Mouse (Mus musculus): ENCODE measurements around the gene Macrod2.

Gene Macrod2

DNA sequence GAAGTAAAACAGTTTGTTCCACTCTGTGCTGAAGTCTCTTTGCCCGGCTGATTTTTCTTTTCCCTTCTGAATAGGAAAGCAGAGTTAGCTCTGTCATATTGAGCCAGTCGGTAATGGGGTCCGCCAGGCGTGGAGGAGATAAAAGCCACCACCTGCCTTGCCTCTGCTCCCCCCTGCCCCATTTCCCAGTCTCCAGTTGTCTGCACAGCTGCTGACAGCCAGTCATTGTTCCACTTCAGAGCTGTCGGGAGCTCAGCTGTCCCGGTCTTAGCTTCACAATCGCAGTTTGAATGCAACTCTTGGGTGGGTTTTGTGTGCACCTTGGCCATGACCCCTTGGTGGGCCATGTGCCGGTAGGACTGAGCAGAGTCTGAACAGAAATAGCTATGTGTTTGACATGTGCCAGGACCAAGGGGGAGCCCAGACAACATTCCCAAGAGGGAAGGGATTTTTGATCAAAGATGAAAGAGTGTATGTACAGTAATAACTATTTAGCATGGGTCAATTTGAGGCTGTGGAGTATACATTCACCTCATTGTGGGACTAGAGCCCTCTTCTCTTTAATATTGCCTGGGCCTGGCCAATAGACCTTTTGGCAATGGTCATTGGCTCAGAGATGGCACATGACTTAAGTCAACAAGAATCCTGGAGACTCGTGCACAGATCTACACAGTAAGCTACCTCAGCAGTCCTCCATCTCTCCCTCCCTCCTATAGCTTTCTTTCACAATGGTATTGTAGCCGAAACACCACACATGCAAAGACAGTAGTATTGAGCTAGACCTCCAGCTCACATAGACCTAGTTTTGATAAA lies 917.2 kb downstream of the Macrod2 start:
- no peak for DNase-seq (ENCODE audit: low spot score)

DNA sequence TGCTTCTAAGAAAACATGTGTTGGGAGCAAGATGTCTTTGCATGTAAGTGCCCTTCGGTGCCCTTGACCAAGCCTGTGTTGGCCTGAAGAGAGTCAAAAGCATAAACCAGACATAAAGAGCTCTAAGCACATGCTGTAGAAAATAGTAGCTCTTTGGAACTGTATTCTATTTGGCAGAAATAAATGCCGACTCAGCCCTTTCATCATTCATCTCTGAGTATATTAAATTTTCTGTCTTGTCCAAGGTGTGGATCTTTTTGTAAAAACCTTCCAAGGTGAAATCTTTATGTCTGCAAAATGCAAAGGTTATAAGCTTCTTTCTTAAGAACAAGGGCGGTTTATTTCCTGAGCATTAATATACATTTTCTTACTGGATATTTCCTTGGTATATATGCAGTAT lies 920.2 kb downstream of the Macrod2 start:
- DNase-seq (ENCODE audit: low spot score), result no peak

DNA sequence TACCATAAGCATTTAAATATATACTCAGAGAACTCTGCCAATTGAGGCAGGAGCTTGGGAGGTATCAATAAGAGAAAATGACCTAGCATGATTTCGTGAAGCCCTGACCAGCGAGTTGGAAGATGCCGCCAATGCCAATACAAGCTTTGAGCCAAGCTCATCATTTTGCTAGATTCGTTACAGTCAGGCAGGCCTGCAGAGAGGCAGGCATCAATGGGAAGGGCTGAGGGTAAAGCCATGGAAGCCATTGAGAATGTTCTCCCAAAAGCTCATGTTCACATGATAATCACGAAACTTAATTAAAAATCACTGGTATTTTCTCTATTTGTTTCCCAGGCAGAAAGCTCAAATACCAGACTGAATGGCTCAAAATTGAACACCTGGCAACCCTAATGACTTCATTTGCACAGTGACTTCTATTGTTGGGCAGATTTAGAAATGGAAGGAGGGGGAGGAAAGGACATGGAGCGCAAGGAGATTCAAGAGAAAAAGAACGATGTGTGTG lies 928.9 kb downstream of the Macrod2 start:
- no peak for DNase-seq (ENCODE audit: low spot score)

DNA sequence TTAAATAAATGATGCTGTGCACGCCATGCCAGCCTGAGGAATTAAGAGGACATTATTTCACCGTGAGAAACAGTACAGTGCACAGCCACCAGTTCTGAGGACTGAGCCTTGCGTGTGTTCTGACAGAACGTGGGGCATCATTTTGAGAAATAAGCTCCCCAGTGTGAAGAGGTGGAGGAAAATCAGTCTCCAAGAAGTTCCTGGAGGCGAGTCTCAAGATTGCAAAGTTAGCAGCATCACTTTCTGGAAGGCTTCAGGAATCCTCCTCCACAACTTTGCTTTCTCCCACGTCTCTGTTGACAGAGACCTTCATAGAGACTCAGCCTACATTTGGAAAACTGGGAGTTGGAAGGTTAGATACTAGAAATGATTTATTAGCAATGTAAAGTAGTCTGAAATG lies 932.2 kb downstream of the Macrod2 start:
- no peak for DNase-seq (ENCODE audit: low spot score)

DNA sequence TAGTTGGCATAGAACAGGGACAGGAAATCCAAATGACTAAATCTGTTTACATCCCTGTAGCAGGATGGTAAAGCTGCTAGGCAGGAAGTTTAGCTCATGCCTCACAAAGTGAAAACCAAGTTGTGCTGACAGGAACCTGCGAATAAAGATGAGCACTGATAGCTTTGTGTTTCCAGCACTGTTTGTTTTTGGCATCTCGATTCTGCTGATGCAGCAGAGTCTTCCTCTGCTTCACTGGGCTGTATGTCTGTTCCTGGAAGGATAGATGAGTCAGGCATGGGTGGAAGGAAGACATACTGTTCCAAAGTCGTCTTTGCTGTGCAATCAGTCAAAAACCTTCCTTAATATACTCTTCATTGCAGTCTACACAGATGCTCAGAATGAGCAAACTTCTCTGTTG lies 942.6 kb downstream of the Macrod2 start:
- DNase-seq (ENCODE audit: low spot score), result no peak

DNA sequence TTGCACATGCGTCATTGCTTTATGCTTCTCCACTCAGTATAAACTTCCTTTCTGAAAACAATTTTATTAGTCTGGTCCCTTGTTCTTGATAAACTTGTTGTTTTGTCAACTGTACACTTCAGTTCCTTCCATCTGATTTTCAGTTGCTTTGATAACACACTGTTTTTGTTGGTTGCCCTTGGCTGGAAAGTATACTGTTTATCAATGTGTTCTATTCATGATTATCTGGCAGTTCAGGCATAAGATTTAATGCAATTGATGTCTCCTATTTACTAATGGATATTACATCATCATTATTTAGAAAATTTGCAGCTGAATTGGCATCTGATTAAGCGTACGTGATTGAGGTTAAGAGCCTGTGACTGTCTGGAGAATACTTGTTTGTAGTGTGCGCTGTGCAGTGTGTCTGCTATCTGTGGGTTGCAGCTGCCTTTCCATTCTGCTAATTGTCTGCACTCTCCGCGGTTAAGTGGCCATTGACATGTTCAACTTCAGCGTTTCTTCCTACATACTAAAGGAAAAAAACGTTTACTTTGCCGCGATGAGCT lies 949.0 kb downstream of the Macrod2 start:
- DNase-seq (ENCODE audit: low spot score), result no peak

DNA sequence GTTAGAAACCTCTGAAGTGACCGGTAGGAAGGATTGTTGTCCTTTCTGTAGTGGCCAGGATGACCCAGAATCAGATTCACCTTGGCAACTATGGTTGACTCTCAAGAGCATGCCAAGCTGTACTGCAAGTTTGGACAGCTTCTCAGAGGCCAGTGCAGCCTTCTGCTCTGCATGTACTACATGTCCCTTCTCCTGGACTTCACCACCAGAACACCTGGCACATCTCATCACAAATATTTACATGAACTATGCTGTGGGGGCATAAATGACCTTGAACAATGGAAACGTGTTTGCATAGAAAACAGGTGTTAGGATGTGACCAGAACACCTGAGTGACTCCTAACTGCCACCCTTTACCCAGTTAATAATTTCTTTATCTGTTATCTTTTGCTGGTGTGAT lies 957.5 kb downstream of the Macrod2 start:
- DNase-seq (ENCODE audit: low spot score), result no peak

DNA sequence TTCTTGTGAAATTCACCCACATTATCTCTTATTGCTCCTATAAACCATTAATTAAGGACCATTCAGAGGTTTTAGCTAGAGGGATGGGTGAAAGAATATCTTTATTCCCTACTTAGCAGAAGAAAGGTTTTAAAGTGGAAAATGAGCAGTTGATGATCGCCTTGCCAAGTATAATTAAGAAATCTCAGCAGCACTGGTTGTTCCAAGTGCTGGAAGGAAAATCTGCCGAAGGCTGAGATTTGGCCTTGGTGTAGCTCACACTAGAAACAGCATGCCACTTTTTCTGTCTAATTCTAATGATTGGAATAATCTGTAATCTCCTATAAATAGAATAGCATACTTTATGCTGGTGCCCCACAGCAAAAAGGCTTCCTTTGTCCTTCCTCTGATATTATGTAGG lies 993.5 kb downstream of the Macrod2 start:
- no peak for DNase-seq (ENCODE audit: low spot score)

DNA sequence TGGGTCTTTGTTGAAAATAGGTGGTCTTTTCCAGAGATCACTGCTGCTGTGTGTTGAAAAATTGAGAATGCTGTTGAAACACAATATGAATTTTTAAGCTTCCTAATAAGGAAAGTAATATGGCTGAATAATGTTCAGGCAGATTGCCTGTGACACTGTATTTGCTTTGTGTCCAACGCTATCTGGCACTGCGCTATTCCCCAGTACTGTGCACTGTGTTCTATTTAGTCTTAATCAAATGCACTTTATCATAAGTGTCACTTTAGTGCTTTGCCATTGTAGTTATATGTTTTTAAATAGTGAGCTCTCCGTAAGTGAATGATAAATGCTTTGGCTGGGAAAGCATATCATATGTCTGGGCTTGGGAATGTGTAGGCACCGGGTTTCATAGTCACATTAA lies 996.1 kb downstream of the Macrod2 start:
- DNase-seq (ENCODE audit: low spot score), result no peak

DNA sequence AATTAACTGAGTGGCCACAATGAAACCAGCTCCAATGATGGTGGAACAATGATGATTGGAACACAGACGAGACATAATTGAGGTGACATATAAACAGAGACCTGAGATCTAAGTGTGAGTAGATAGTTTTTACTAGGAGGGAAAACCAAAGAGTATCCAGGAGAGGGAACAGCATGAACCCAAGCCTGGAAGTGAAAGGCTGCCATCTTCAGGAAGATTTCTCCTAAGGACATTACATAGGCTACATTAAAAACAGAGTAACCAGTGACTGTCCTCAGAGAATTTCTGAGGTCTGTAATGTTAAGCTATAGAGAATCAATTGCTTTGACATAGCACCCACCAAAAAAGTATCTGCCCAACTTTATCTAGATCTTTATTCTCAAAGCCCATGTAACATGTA lies 999.7 kb downstream of the Macrod2 start:
- no peak for DNase-seq (ENCODE audit: low spot score)

DNA sequence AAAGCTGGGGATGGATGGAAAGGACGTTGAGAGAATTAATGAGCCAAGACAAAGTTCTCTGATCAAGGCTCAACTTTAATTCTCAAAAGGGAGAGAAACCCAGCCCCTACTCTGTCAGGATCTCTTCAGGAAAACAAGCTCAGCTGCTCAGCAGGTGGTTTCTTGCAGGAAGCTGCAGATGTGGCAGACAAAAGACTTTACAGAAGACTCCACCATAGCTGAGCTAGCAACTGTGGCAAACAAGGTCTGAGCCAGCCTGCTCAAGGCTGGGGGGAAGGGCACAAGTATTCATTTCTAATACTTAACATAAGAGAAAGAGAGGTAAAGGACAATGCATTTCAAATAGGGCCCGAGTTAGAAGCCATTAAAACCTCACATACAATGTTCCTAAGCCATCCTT lies 1013.7 kb downstream of the Macrod2 start:
- DNase-seq (ENCODE audit: low spot score), result no peak

DNA sequence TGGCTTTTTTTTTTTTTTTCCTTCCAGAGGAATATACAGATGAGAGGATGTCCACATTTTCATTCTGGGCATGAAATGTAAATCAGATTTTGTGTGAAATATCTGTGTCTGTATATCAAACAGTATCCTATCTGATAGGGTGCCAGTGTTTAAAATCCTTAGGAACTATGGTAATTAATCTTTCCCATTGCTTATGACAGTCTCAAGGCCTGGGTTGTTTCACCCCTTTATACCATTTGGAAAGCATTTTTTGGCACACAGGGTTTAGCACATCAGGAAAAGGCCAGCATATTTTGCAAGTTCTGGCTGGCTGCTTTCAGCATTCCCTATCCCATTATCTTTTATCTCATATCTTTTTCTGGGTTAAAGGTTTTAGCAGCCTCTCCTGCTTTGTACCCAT lies 1021.3 kb downstream of the Macrod2 start:
- DNase-seq (ENCODE audit: low spot score), result no peak

DNA sequence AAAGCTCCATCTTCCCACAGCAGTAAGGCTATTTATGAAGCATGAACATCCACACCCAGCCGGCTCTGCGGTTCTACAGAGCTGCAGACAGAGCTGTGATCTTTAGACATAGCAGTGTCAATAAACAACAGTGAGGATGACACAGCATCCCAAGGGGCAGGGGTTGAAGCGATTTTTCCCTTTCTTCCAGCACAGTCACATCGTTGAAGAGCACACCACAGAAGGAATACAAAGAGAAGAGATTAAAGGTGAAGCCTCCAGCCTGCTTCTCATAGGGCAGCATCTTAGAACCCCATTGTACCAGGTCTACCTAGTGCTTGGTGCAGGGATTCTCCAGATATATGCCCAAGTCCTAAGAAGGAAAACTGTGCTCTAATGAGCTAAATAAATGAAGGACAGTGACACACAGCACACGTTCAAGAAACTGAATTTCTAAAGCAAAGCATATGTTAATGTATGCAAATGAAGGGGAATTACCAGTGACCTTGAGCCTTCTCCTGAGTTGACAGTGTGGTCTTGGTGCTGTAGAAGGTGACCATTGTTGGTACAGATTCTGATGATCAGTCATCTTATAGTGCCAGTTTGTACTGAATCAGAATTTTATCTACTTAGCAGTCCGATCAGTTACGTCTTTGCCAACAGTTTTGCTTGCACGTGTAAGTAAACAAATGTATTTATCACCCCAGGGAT lies 1021.9 kb downstream of the Macrod2 start:
- no peak for DNase-seq (ENCODE audit: low spot score)

DNA sequence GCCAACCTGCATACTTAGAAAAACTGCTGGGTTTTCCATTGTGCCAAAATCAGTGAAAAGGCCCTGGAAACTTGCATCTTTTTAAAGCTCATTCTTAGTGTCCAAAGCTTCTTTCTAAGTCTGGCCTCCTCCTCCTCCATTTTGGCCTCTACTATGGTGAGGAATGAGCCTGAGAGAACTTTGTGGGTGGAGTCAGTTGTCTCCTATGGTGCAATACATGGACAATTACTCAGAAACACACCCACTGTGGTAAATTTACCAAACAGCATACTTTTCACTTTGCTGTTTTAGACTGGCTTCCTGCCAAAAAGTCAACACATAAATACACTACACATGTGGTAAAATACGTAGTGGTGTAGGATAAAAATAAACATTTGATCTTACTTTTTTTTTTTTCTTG lies 1024.7 kb downstream of the Macrod2 start:
- DNase-seq (ENCODE audit: low spot score), result no peak

DNA sequence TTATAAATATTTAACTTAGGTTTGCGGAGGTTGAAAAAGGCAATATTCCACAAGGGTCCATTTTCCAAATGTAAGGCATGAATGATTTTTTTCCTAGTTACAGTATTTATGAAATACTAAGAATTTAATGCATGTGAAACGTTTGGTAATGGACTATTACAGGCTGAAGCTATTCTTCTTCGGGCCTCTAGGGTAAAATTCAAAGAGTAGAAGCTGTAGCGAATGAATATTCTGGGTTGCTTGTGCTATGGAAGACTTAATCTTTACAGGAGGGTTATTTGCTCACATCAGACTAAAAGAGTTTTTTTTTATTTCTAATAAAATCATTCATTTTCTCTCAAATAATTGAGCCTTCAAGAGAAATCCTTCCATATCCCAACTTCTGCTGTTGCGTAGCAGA lies 1039.0 kb downstream of the Macrod2 start:
- DNase-seq (ENCODE audit: low spot score), result no peak

DNA sequence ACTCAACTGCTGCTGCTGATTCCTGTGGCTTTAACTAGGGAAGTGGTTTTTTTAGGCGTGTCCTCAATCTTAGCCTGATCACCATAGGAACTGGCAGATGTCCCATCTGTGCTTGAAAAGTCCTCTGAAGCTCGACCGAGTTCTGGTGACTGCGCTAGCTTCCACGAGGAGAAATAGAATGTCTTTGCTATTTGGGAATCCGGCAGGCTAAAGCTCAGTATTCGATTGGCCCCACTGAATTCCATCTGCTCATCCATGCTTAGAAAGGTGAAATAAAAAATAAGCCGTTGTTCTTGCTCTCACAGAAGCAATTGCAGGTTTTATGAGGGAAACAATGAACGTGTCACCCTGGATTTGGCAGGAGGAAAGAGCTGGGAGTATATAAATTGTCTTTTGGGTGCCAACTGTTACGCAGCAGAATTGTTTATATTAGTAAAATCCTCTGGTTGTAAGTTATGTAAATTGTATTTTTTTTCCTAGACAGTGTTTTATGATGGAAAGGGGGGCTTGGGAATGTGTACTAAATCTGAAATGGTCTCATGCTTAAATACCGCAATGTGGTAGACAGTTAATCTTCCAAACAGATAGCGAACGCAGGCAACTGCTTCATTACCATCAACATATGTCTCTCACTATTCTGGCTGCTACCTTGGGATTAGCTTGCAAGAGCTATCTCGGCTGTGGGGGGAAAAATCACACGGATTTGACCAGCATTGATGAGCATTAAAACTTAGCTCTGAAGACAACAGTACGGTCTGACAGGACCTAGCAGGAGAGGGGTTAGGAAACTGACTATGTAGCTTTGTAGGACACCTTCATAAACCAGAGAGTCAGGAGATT lies 1039.8 kb downstream of the Macrod2 start:
- no peak for DNase-seq (ENCODE audit: low spot score)

DNA sequence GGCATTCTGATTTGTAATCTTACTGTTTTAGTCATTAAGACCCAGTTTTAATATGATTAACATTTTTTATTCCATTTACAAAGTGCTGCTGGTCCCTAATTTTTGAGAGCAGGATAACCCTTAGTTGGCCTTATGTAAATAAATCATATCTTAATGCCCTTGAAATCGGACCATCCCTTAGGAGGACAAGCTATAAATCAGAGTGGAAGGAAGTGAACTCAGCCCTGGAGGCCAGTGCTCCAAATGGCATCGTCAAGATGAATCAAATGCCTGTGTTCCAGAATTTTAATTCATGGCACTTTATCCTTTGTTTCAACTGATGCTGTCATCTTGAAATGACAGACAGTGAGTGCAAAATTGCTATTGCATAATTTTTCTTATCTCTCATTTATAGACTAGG lies 1046.8 kb downstream of the Macrod2 start:
- DNase-seq (ENCODE audit: low spot score), result no peak

DNA sequence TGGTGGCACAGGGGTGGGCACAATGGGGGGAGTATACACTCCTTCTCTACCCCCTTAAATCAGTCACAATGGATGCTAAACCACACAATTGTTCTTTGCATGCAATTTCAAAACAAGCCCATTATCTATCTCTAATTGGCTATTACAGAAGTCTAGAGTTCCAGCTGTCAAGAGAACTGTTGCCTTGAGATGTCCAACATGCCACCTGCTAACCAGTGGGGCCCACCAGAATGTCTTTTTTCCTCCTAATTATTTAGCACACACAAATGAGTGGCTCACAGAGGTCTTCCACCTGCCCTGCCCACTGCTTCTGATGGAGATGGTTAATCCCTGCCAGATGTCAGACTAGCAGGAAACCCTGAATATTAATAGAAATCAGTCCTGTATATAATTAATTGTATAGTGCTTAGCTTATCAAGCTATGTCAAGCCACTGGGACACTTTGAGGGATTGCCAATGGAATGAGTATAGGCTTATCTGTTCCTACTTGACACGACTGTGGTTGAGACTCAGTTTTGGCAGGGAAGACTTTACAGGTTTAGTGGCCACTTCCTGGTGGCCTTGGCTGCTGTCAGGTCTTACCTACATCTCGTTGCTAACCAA lies 1054.1 kb downstream of the Macrod2 start:
- DNase-seq (ENCODE audit: low spot score), result no peak

DNA sequence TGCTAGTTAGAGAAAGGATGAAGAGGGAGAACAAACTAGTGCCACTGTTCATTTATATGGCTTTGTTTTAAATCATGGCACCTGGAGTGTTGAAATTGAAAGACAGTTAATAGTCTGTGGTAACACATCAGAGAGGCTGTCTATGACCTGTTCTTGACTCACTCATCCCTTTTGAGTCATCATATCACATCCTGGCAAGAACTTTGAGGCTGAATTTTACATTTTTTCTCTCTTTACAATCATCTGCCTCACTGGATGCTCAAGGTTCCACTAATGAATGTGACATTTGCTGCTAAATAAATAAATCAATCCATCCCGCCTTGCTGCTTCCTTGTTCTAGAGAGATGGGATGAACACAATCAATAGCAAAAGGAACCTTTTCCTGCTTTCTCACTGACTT lies 1068.8 kb downstream of the Macrod2 start:
- no peak for DNase-seq (ENCODE audit: low spot score)

DNA sequence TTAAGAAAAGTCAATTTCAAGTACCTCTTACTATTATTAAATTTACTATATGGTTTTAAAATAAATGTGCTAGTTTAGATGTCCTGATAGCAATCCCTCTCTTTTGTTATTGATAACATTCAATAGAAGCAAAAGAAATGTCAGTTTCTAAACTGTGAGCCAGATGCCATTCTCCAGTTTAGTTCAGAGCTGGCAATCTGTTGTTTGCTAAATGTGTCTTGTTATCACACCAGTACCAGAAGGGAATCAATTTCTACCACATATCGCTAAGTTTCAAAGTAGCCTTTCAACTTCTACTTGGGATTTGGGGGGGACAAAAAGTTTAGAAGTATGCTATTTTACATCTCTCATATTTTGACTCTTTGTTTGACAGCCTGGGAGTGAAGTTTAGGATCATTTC lies 1077.7 kb downstream of the Macrod2 start:
- DNase-seq (ENCODE audit: low spot score), result no peak

DNA sequence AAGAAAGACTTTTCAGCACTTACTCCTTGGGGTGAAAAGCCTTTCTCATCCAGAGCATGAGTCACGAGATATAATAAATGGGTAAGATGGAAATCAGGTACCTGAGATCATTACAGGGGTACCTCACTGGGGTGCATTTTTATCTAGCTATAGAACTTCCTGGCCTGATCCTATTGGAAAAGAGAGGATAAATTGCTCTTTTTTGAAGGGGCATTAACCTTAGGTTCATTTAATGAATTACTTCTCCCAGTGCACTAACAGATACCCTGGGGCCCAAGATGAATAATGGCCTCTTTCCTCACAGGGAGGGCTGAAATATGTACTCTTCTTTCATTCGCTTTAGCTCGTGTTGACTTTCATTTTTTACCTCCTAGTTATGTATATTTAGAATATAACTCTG lies 1082.5 kb downstream of the Macrod2 start:
- DNase-seq (ENCODE audit: low spot score), result no peak

DNA sequence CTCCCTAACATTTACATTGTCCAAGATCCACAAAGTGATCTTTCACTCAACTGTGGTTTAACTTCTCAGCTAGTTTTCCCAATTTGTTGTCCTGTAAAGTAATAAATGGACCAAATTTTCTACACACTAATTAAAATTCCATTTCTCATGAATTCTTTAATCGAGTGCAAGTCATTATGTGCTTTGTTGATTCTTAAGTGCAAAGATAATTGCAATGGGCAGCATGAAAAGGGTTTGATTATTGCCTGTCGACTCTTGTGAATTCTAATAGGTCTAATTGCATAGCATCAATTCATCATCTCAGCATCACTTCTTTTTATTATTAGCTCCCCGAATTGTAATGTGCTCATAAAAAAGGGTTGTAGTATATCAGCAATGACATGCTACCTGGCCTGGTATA lies 1095.4 kb downstream of the Macrod2 start:
- no peak for DNase-seq (ENCODE audit: low spot score)

Data from testis, postnatal 10 days (tissue).